Mouse (Mus musculus): ENCODE measurements around the gene Mfap1a.

DNA sequence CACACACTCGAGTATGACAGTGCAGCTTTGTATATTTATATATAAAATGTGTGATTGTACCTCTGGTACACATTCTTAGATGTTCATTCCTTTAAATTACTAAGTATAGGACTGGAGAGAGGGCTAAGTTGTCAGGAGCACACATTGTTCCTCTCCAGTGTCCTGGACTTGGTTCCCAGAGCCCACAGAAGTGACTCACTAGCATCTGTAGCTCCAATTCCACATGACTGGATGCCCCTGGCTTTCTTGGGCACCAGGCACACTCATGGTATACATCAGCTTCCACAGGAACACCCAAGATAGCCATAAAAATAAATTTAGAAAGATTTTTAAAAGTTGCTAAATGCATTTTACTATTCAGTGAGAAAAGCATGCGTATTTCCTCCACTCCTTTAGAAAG, 18.6 kb upstream of the Mfap1a start:
- no peak for TF ChIP-seq CTCF (IDR thresholded peaks at IDR 0.05; ENCODE audit: low read depth)
- TF ChIP-seq EP300 (IDR thresholded peaks at IDR 0.05; ENCODE audit: low read depth): no peak

Data from liver, postnatal 0 days (tissue).